33 mouse cellular contexts compared by ENCODE assay signal in the genomic region with DNA sequence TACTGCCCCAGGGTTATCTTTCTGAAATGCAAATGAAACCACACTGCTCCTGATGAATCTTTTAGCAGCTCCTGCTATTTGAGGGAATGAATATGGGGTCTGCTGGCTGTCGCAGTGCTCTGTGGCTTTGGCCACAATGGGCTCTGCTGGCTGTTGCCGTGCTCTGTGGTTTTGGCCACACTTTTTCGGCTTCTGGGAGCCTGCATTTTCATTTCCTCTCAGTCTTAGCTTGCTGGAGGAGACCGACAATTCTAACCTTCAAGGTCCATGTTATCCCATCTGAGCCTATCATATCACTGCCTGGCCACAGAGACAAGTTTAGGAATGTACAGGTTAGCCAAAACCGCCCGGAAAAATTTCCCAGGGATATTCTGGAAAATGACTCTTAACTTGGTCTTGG. TPM values are rescaled to one million over a fixed set of nuclear protein-coding genes. Genes with fewer than 3 reads are reported as not detected.
A peak's percentile ranks its signal among the peaks of the same experiment; 100 is the strongest.
DNase-seq lines count a peak whose midpoint lies in the region; ATAC-seq and TF ChIP-seq lines count a peak whose summit lies in the region.
"Had no signal": no experiment of that assay in that cellular context is flagged by ENCODE, and none has a peak within 500 bp of the region (broad histone marks: within the 10 kb centered on the region; RNA-seq: fewer than 3 reads in every experiment).

No protein-coding gene starts in this region.

- no peak for DNase-seq in hindbrain, embryonic 10.5 days (ENCODE audit: low spot score)
- DNase-seq in CH12.LX (ENCODE audit: extremely low read depth), result no peak
- no peak for DNase-seq in layer of hippocampus, adult 11-12 months (ENCODE audit: low spot score)
- no peak for DNase-seq in right cerebral cortex, adult 18-20 months
- DNase-seq: adrenal gland, postnatal 10 days; B cell, adult 2 months; cerebellum, adult 8-10 months; cerebellum, postnatal 25 days; gastrocnemius, postnatal 10 days; heart, adult 18-20 months; kidney, adult 11 months; kidney, postnatal 36 days; layer of hippocampus, postnatal 36 days; left cerebral cortex, postnatal 4 days; liver, embryonic 13.5 days; lung, adult 18-20 months; lung, postnatal 4 days; right cerebral cortex, postnatal 4 days; thymus, adult 2 months; thymus, postnatal 4 days had no signal

- dilution Hi-C loops in CH12.LX (cut with MboI; ENCODE audit: extremely low pct_ligation_motif_present, extremely low pct_unique_long_range_greater_than_20kb, low sequenced_read_pairs), result no loop called here

- no peak overlapping the region for H3K4me2 ChIP-seq in hindbrain, embryonic 16.5 days (ENCODE audit: low read length)
- peak overlapping the region; percentile 69; the same call in 1 of the 2 replicates for H3K4me2 ChIP-seq in CH12.LX (ENCODE audit: insufficient read depth, low read depth, poor library complexity, severe bottlenecking)
- no peak overlapping the region for H3K4me2 ChIP-seq in midbrain, embryonic 15.5 days
- H3K4me2 ChIP-seq: embryonic facial prominence, embryonic 12.5 days; forebrain, embryonic 12.5 days; heart, embryonic 12.5 days; hindbrain, embryonic 12.5 days; kidney, embryonic 15.5 days; limb, embryonic 15.5 days; liver, embryonic 13.5 days had no signal

- peak; percentile 34; the same call in 1 of the 2 replicates for ATAC-seq in hindbrain, embryonic 16.5 days
- peak; percentile 80 for ATAC-seq in granulocyte monocyte progenitor cell, adult 5-6 weeks (replicated peaks; ENCODE audit: poor library complexity, severe bottlenecking)
- ATAC-seq in midbrain, embryonic 15.5 days (replicated peaks), result no peak
- ATAC-seq in inflammation-experienced regulatory T-cells, adult 6 months, result no peak
- ATAC-seq: lung, postnatal 0 days had no signal

- no peak overlapping the region for H3K27ac ChIP-seq in hindbrain, embryonic 16.5 days (ENCODE audit: low read depth, low read length)
- no peak overlapping the region for H3K27ac ChIP-seq in hindbrain, embryonic 10.5 days
- H3K27ac ChIP-seq in CH12.LX (ENCODE audit: insufficient read depth, low read depth), result no peak overlapping the region
- H3K27ac ChIP-seq in midbrain, embryonic 15.5 days, result peak overlapping the region; percentile 63
- H3K27ac ChIP-seq: embryonic facial prominence, embryonic 12.5 days; forebrain, embryonic 12.5 days; hindbrain, embryonic 12.5 days; kidney, embryonic 15.5 days; limb, embryonic 15.5 days; liver, embryonic 13.5 days; stomach, postnatal 0 days had no signal

- peak; percentile 40; the same call in 1 of the 2 replicates for TF ChIP-seq EP300 in CH12.LX (IDR thresholded peaks at IDR 0.05; ENCODE audit: low read length)

- in situ Hi-C loops in CH12.LX (cut with MboI; ENCODE audit: low pct_ligation_motif_present, low pct_unique_long_range_greater_than_20kb, low sequenced_read_pairs), result no loop called here

- H3K27me3 ChIP-seq in hindbrain, embryonic 16.5 days (replicated peaks; ENCODE audit: control insufficient read depth, insufficient read depth, low read length), result no peaks in the 10 kb centered on the region
- no peaks in the 10 kb centered on the region for H3K27me3 ChIP-seq in hindbrain, embryonic 10.5 days (ENCODE audit: insufficient read depth, poor library complexity, severe bottlenecking)
- H3K27me3 ChIP-seq in CH12.LX (replicated peaks), result no peaks in the 10 kb centered on the region
- no peaks in the 10 kb centered on the region for H3K27me3 ChIP-seq in midbrain, embryonic 15.5 days (replicated peaks)
- H3K27me3 ChIP-seq: embryonic facial prominence, embryonic 12.5 days; forebrain, embryonic 12.5 days; heart, embryonic 12.5 days; hindbrain, embryonic 12.5 days; kidney, embryonic 15.5 days; limb, embryonic 15.5 days had no signal

- no peaks in the 10 kb centered on the region for H3K79me2 ChIP-seq in CH12.LX (replicated peaks; ENCODE audit: control insufficient read depth, extremely low read depth, insufficient read depth, poor library complexity, severe bottlenecking)

- H3K4me3 ChIP-seq in hindbrain, embryonic 16.5 days (ENCODE audit: low read length), result no peak overlapping the region
- no peak overlapping the region for H3K4me3 ChIP-seq in hindbrain, embryonic 10.5 days
- H3K4me3 ChIP-seq in CH12.LX (replicated peaks in 1 of 3; ENCODE audit: low read depth in 2 of 3, low read length in 2 of 3, poor library complexity in 1 of 3), result no peak overlapping the region
- H3K4me3 ChIP-seq in midbrain, embryonic 15.5 days, result no peak overlapping the region
- H3K4me3 ChIP-seq: embryonic facial prominence, embryonic 12.5 days; erythroblast, embryonic 14.5 days; forebrain, embryonic 12.5 days; heart, embryonic 12.5 days; hindbrain, embryonic 12.5 days; kidney, embryonic 15.5 days; limb, embryonic 15.5 days; liver, embryonic 13.5 days had no signal

- TF ChIP-seq POLR2A in CH12.LX (IDR thresholded peaks at IDR 0.05; ENCODE audit: low read depth, low read length), result no peak

- no peaks in the 10 kb centered on the region for H3K36me3 ChIP-seq in hindbrain, embryonic 16.5 days (ENCODE audit: control insufficient read depth, insufficient read depth, low read length)
- no peaks in the 10 kb centered on the region for H3K36me3 ChIP-seq in hindbrain, embryonic 10.5 days
- H3K36me3 ChIP-seq in CH12.LX (replicated peaks in 1 of 2; ENCODE audit: control insufficient read depth in 1 of 2, insufficient read depth in 1 of 2, low read length in 1 of 2), result no peaks in the 10 kb centered on the region
- no peaks in the 10 kb centered on the region for H3K36me3 ChIP-seq in midbrain, embryonic 15.5 days (replicated peaks)
- H3K36me3 ChIP-seq: embryonic facial prominence, embryonic 12.5 days; forebrain, embryonic 12.5 days; heart, embryonic 12.5 days; hindbrain, embryonic 12.5 days; kidney, embryonic 15.5 days; limb, embryonic 15.5 days; liver, embryonic 13.5 days had no signal

- H3K9me3 ChIP-seq in hindbrain, embryonic 16.5 days (ENCODE audit: control insufficient read depth, low read length), result no peaks in the 10 kb centered on the region
- H3K9me3 ChIP-seq in hindbrain, embryonic 10.5 days, result no peaks in the 10 kb centered on the region
- no peaks in the 10 kb centered on the region for H3K9me3 ChIP-seq in CH12.LX (replicated peaks; ENCODE audit: low read length)
- H3K9me3 ChIP-seq in midbrain, embryonic 15.5 days, result no peaks in the 10 kb centered on the region
- H3K9me3 ChIP-seq: embryonic facial prominence, embryonic 12.5 days; forebrain, embryonic 12.5 days; hindbrain, embryonic 12.5 days; kidney, embryonic 15.5 days; limb, embryonic 15.5 days; liver, embryonic 13.5 days had no signal

- TF ChIP-seq CTCF in CH12.LX (conservative IDR thresholded peaks at IDR 0.05 in 1 of 2, IDR thresholded peaks at IDR 0.05 in 1 of 2; ENCODE audit: low read depth in 2 of 2, low read length in 2 of 2), result no peak

- WGBS in hindbrain, embryonic 16.5 days, result 84% methylated on average over 6 of the region's 6 CpGs
- 93% methylated on average over 6 of the region's 6 CpGs for WGBS in hindbrain, embryonic 10.5 days
- WGBS in midbrain, embryonic 15.5 days, result 81% methylated on average over 6 of the region's 6 CpGs

- H3K9ac ChIP-seq in hindbrain, embryonic 16.5 days (ENCODE audit: low read depth, low read length), result no peak overlapping the region
- no peak overlapping the region for H3K9ac ChIP-seq in CH12.LX (ENCODE audit: insufficient read depth, low read depth)
- H3K9ac ChIP-seq in midbrain, embryonic 15.5 days, result no peak overlapping the region
- H3K9ac ChIP-seq: embryonic facial prominence, embryonic 12.5 days; forebrain, embryonic 12.5 days; heart, embryonic 12.5 days; hindbrain, embryonic 12.5 days; kidney, embryonic 15.5 days; limb, embryonic 15.5 days; liver, embryonic 13.5 days had no signal

- H3K4me1 ChIP-seq in hindbrain, embryonic 16.5 days (ENCODE audit: control insufficient read depth, insufficient read depth, low read depth, low read length), result no peaks in the 10 kb centered on the region
- H3K4me1 ChIP-seq in hindbrain, embryonic 10.5 days (replicated peaks), result peaks cover 4% of the 10 kb centered on the region; the same call in 1 of the 2 replicates
- peaks cover 11 to 21% of the 10 kb centered on the region in 2 experiments for H3K4me1 ChIP-seq in CH12.LX (ENCODE audit: control insufficient read depth in 1 of 2, insufficient read depth in 2 of 2)
- H3K4me1 ChIP-seq in midbrain, embryonic 15.5 days, result 0 out of 2 replicates have a peak, but pooled peaks cover 2% of the 10 kb centered on the region
- H3K4me1 ChIP-seq: kidney, embryonic 15.5 days; limb, embryonic 15.5 days had no signal

- no peak for TF ChIP-seq RAD21 in CH12.LX (IDR thresholded peaks at IDR 0.05; ENCODE audit: low read depth, low read length)

TF ChIP-seq in CH12.LX, 34 proteins besides CTCF, POLR2A, EP300 and RAD21 (continues in another document):
- TF ChIP-seq BHLHE40 (IDR thresholded peaks at IDR 0.05; ENCODE audit: low read depth, low read length), result no peak
- TF ChIP-seq CHD2 (IDR thresholded peaks at IDR 0.05; ENCODE audit: low read length), result no peak
- TF ChIP-seq MXI1 (IDR thresholded peaks at IDR 0.05; ENCODE audit: low read depth, low read length), result no peak
- TF ChIP-seq JUND (conservative IDR thresholded peaks at IDR 0.05; ENCODE audit: low read depth, low read length), result no peak
- no peak for TF ChIP-seq ELF1 (IDR thresholded peaks at IDR 0.05; ENCODE audit: low read depth, low read length)
- TF ChIP-seq MEF2A (IDR thresholded peaks at IDR 0.05; ENCODE audit: borderline replicate concordance, low read depth, low read length), result no peak
- TF ChIP-seq JUN (IDR thresholded peaks at IDR 0.05; ENCODE audit: insufficient read depth, low read depth, low read length), result no peak
- TF ChIP-seq HCFC1 (IDR thresholded peaks at IDR 0.05; ENCODE audit: low read depth, low read length), result no peak
- TF ChIP-seq TBP (conservative IDR thresholded peaks at IDR 0.05; ENCODE audit: low read depth, low read length), result no peak
- TF ChIP-seq PAX5 (IDR thresholded peaks at IDR 0.05; ENCODE audit: low read length), result no peak
- no peak for TF ChIP-seq CHD1 (IDR thresholded peaks at IDR 0.05; ENCODE audit: low read depth, low read length)
- no peak for TF ChIP-seq IRF4 (IDR thresholded peaks at IDR 0.05; ENCODE audit: low read depth, low read length)
- TF ChIP-seq USF1 (IDR thresholded peaks at IDR 0.05; ENCODE audit: low read depth, low read length), result no peak
- TF ChIP-seq MYC (IDR thresholded peaks at IDR 0.05; ENCODE audit: low read depth, low read length), result no peak

RNA-seq across cellular contexts. Expression of a gene that starts 57.2 kb away (rescaled TPM):
- polyA plus RNA-seq in hindbrain, embryonic 16.5 days (2015; fragmentation: Nextera tagmentation; extraction: Ambion mirVana), result 25.4 and 29.7 TPM in 2 replicates
- 7.3 and 8.5 TPM in 2 replicates for polyA plus RNA-seq in hindbrain, embryonic 10.5 days (2016; fragmentation: Nextera tagmentation; extraction: Ambion mirVana)
- total RNA-seq in CH12.LX (2012; rRNA removed), result 4.2 and 5.0 TPM in 2 replicates
- 2.8 and 3.3 TPM in 2 replicates for total RNA-seq in CH12.LX (2014; rRNA removed)
- 4.5 and 4.6 TPM in 2 replicates for polyA plus RNA-seq in CH12.LX (2012; ENCODE audit: insufficient read length, low read depth)
- total RNA-seq in granulocyte monocyte progenitor cell, adult 5-6 weeks (2014; fragmentation: Nextera tagmentation), result 5.9 and 8.3 TPM in 2 replicates
- 6.5 and 7.2 TPM in 2 replicates for total RNA-seq in granulocyte monocyte progenitor cell, adult 5-6 weeks (2017)
- 23.9 and 25.9 TPM in 2 replicates for polyA plus RNA-seq in midbrain, embryonic 15.5 days (2015; fragmentation: Nextera tagmentation; extraction: Ambion mirVana)
- 10 to 100 TPM; 18.8 to 20.6 (median 20.2) TPM for polyA plus RNA-seq in inflammation-experienced regulatory T-cells, adult 6 months (2017; shearing (Covaris generic))

Comparison
In these comparisons a context has a peak if more than half of its experiments do, and no peak if none do; other contexts are left out.
1. ATAC-seq: peak in hindbrain, embryonic 16.5 days (single experiment) and granulocyte monocyte progenitor cell, adult 5-6 weeks (single experiment); none in midbrain, embryonic 15.5 days (single experiment) and inflammation-experienced regulatory T-cells, adult 6 months (single experiment).